Mouse (Mus musculus) retina, postnatal 7 days (tissue): ENCODE results near the gene Tmed8.
"Not testable (repeated sequence)": the region's sequence is repeated elsewhere in the genome, so short reads cannot be mapped to it uniquely, and the experiment has no call there.

Experiments
- DNase-seq: peaks from one replicate; pipeline ENCODE4 v3.0.0-alpha.2; 2012; ENCODE audit warnings: low read depth, low spot score

Gene Tmed8

DNA sequence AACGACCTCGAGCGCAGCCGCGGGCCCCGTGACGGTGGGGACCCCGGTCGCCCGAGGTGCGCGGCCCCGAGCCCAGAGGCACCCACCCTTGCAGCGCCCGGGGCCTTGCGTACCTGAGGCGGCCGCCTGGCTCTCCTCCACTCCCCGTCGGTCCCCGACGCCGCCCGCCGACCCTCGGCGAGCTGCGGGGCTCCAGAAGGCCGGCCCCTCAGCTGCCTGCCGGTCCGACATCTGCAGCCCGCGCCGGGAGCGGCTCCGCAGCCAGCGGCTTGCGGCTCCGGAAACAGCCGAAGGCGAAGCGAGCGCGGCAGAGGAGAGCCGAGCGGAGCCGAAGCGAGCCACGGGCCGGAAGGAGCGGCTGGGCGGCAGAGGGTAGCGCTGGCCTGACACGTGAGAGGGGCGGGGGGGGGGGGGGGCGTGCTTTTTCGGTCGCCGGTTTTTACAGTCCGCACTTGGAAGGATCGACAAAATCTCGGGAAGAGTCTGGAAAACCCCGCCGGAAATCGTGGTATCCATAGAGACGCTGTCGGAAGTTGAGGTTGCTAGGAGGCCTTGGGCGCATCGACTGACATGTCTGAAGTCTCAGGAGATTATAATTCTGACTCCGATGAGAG is at the start of gene Tmed8:
Tmed8 (minus strand) TSS at position 482 of the 614 bp plus-strand sequence.
- peak; percentile 57 for DNase-seq

DNA sequence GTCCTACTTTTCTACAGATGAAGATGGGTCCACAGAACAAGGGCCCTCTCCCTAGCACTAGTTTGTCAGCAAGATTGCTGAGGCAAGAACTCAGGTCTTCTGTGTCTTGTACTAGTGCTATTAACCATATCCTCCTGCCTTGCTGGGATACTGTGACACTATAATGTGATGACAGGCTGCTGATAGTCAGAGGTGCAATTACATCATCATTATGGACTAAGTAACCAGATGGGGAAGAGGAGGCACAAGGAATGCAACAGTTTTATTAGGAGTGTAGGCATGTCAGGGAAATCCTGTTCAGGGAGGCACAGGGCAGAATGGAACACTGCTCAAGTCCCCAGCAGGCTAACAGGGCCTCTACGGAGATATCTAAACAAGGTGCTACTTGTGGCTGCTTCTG is 38.4 kb upstream of the Tmed8 start, which contains the start of gene Noxred1:
Noxred1 (minus strand) TSS at position 101 of the 400 bp plus-strand sequence.
- DNase-seq: no peak

DNA sequence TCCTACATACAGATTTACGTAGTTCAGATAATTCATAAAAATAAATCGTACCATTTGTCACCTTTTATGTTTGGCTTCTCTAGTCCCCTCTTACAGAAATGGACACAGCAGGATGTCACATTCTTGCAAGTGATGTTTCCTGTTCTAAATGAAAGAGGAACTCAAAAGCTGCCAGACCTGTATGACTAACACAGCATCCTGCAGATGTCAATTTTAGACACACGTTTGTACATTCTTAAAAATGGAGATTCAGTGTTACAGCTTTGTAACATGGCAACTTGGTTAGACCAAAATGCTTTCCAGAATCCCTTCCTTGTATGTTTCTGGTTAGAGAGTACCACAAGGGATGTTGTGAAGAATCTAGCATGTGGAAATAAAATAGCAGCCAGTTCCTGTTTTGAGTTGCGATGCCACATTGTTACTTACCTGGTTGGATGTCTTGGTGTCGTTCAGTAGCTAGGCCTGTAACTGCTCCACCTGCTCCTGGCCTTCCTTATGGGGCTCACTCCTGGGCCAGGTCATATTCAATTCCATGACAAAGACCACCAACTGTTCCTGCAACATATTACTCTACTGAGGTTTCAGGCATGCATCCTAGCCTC is 36.7 kb upstream of the Tmed8 start:
- DNase-seq: no peak

DNA sequence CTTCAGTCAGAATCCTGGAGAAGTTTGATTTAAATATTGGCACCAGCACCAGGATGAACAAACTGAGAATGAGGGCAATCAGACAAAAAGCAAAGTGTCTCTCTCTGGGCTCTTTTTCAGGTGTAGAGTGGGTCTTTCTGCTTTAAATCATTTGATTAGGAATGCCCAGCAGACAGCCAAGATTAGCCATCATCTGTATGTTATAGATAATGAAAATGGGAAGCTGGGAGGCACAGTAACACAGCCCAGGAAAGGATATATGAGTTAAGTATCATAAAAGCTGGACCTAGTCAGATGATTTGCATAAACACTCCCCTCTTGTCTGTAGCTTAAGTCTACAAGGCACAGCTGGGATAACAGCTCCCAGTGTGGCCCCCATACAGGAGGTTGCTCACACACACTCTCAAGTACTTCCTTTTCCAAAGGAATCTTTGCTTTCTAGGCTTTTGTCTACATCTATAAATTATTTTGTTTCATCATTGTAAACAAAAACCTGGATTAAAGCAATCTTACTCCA is 30.2 kb upstream of the Tmed8 start:
- DNase-seq: no peak

DNA sequence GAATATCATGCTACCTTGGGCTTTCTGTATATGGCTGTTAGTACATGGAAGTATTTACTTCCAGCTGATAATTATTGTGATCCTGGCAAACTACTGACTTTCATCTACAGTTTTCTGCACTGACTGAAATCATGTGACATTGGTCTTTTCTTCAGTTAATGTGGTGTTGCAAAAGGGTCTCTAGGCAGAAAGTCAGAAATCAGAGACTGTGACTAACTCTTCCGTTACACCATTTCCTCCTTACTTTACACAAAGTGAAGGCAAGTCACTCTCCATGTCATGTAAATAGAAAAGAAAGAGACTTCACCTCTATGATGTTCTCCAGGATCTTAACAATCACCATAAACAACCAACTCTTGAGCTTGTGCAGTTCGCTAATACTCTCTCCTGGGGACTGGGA is 29.4 kb upstream of the Tmed8 start:
- no peak for DNase-seq

DNA sequence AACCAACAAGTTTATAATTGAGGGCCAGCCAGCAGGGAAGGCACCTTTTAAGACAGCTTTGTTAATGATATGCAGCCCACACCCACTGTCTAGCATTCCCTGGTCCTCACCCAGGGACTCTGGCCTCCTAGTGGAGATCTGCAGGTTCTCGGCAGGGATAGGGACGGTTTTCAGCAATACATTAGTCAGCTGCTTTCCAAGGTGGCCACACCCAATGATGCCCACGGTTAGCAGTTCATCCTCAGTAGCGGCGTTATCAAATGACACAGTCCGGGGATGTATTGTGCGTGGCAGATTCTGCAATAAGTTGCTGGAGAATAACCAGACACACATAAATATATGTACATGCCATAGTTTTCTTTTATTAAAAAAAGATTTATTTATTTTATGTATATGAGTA is 26.5 kb upstream of the Tmed8 start:
- DNase-seq: no peak

DNA sequence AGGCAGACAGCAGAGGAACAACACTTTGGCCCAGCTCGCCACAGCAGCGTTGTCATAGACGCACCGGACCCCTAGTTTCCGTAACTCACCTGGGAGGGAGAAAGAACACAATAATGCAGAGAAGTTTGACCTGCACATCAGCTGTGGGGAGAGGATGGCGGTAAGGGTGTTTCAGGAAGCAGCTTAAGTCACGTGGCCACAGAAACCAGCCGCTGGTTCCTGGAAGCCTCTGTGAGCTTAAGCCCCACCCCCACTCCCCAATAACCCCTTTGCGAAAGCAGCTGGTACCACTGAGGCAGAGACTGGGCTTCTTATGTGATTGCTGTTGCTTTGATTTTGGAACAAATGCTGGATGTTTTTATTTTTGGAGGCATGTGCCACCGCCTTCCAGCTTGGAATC is 24.7 kb upstream of the Tmed8 start:
- no peak for DNase-seq

DNA sequence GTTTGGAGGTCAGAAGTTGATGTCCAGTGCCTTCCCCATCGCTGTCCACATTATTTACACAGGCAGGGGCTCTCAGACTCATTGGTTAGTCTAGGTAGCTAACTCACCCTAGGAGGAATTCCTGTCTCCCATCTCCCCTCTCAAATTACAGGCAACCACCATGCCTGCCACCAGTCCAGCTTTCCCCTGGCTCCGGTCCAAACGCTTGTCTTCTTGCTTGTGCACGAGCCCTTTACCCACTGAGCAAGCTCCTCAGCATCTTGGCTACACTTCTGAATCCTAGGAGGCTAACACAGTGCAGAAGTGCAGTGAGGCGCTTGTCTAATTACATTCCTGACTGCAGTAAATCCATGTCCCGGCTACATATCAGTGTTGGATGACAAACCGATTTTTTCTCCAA is 19.1 kb upstream of the Tmed8 start:
- DNase-seq: no peak

DNA sequence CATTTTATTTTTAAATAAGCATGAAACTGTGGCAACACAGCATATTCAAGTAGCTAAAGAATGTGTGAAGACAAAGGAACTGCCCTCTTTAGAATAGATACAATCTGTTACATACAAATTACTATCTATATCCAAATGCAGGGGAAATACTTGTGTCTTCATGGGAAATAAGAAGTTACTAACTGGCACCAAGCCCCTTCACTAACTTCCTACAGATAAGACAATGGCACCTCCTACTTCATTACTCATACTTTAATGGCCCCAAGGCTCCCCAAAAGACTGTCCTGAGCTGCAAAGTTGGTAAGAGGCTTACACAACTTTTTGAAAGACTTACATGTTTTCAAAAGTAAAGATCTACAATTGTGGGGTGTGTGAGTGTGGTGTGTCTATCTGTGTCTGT is 17.3 kb upstream of the Tmed8 start:
- DNase-seq: no peak

DNA sequence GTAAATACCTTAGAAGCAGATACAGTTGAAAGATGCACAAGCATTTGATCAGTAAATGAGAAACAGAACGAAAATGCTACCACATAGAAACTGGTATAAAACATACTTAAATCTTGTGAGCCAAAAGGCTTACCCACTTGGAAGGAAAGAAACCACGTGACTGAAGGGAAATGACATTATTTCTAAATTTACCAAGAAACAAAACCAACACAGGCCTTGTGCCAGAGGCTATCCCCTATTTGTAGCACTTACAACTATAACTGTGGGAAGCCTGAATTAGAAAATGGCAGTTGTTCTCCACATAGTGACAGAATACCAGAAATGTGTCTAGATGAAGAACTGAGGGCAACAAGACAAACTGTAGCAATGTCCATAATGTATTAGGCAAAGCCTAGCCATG is 15.8 kb upstream of the Tmed8 start:
- DNase-seq: no peak

DNA sequence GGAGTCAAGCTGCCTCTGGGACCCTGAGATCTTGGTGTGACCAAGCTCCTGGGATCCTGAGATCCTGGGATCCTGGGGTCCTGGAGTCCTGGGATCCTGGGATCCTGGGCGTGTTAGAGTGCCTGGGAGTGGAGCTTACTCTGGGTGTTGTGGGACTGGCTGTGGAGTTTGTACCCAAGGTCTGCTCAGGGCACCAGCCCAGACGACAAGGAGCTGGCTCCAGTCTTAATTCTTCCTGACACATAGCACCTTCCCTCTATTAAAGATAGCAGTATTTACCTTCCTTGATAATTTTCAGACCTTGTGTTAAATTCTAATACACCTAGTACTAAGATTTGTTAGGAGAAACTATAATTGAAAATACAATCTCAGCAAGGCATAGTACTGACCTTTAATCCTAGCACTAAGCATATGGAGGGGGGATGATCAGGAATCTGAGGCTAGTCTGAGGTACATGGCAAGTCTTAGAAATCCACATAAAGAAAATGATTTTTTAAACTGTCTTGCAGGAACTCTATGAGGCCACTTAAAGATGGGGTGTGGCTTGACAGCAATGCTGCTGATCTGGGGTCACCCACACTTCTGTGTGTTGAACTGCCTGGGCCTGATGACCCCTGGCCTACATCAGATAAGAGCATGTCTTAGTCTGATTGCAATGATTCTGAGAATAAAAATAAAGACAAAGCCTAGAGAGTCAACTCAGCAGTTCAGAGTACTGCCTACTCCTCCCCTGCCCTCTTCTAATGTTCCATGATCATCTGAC is 12.8 kb upstream of the Tmed8 start:
- DNase-seq: no peak

DNA sequence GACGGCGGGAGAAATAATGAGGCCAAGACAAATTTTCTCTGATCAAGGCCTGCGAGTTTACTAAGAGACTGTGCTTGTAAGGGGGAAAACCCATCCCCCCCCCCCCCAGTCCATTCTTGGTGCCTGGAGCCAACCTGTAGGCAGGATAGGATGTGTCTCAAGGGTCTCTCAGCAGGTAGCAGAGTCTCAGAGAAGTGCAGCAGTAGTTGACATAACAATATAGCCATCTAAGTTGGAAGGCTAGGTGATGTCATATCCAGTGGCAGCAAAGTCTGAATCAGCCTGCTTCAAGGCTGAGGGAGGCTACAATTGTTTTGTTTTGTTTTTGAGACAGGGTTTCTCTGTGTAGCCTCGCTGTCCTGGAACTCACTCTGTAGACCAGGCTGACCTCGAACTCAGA is 5.5 kb upstream of the Tmed8 start:
- not testable (repeated sequence) for DNase-seq

DNA sequence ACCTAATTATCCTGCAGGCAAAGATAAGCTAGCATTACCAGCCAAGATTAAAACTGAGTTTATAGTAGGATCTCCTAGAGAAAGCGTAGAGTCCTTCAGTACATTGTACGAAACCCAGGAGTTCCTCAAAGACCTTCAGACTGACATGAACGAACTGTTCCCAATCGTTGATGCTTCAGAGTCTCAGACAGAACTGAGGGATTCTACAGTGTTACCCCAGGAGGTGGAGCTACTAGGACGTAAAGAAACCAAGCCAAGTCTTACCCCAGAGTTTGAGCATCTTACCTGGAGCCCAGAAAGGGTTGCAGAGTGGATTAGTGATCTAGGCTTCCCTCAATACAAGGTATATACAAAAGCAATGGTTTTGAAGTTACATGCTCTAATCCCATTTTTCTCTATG is 1.4 kb upstream of the Tmed8 start:
- DNase-seq: no peak

DNA sequence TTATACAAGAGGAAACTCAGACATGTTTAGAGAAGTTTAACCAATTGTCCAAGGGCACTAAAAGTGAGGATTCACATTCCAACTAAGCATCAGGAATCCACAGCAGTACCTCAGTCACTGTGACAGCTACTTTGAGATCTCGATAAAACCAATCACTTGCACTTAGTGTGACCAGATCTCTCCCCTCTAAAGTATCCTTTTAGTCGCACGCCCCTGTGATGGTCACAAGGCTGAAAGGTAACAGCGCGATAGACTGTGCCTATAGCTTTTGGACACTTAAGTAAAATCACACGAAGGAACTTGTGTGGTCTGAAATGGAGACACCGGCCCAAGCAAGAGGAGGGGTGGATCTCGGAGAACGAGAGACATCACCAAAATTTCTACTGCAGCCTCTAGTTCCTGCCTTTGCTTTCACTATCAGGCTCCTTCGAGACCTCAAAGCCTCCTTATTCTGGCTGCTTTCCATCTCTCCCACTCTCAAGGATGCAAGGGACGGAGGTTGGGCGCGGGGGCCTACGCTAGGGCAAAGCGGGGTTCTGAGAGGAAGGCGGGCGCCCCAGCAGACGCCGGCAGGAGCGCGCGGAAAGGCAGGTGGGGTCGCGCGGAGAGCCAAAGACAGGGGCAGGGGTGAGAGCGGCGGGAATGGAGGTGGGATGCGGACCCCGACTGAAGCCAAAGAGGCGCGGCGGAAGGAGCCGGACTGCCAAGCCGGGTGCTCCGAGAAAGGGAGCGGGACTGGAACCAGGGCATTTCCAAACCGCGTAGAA is 865 bp downstream of the Tmed8 start, which contains the start of gene Samd15:
Samd15 (plus strand) TSS at position 518 of the 767 bp plus-strand sequence.
- peak; percentile 20 for DNase-seq

DNA sequence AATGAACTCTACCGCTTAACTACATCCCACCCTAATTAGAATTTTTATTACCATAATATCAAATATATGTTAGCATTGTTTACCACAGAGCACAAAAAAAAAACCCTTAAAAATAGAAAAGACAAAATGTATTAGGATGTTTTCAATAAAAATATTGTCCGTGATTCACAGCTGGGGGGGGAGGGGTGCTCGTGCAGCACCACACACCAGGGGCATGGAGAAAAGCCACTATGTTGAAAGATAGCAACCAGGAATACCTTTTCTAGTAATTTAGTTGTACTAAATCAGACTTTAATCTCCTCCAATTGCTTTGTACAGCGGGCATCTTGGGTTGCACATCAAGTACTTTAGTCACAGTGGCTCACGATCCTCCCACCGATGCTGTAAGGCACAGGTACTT is 1.5 kb downstream of the Tmed8 start:
- no peak for DNase-seq

DNA sequence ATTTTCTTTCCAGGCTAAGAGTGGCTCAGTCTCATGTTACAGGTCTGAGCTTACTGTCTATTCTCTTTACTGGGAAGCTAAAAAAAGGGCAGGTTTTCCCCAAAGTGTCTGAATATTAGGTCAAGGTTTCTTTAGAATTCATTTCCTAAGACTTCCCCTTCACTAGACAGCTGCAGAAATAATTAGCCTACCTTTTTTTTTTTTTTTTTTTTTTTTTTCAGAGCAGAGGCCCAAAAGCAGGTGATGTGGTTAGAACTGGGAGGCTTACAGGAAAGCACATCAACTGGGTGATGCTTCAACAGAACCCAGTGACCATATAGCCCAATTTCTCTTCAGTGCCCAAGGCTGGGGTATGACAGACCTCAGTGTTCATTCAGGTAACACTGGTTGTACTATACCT is 3.9 kb downstream of the Tmed8 start:
- DNase-seq: no peak

DNA sequence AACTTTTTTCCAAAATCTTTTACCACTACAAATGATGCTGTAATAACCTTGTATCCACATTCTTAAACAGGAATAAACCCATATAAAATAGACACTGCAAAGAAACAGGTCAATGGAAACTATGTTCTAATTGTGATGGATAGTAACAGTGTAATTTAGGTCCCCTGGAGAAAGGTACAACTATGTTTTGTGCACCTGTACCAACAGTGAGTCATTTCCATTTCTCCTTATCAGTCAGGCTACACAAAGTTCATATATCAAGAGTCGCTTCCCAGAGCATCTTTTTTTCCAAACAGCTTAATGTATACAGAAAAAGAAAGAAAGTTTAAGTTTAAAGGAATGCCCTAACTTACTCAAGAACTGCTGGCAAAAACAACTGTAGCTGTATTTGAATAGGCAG is 5.2 kb downstream of the Tmed8 start:
- no peak for DNase-seq

DNA sequence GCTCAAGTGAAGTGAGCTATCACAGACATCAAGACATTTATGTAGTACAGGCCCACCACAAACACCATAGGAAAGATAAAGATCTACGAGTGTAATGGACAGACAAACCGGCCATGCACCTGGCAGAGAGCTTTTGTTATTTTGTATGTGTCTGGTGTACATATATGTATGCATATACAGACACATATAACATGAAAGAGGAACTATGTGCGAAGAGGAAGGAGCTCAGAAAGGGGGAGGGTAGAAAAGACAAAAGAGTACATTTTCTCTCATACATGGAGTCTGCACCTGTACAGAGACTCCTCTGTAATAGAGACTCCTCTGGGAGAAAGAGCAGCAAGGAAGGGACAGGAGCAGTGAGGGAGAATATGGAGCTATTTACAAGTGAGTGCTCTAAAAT is 7.2 kb downstream of the Tmed8 start:
- DNase-seq: no peak

DNA sequence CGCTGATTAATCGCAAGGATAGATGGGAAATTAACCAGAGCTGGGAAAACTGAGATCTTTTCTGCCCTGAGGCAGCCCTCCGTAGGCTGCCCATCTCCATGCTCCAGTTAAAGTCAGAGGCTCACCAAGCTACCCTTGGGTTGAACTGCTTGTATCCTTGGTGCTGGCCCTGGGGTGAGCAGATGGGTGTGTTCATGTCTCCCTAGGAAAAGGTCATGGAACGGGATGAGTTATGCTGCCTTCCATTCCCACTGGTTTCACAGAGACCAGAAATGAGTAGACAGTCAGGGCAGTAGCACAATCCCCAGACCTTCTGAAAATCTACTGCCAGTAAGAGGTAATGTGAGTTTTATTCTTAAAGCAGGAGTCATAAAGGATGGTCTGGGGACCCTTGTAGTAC is 22.6 kb downstream of the Tmed8 start:
- DNase-seq: no peak

DNA sequence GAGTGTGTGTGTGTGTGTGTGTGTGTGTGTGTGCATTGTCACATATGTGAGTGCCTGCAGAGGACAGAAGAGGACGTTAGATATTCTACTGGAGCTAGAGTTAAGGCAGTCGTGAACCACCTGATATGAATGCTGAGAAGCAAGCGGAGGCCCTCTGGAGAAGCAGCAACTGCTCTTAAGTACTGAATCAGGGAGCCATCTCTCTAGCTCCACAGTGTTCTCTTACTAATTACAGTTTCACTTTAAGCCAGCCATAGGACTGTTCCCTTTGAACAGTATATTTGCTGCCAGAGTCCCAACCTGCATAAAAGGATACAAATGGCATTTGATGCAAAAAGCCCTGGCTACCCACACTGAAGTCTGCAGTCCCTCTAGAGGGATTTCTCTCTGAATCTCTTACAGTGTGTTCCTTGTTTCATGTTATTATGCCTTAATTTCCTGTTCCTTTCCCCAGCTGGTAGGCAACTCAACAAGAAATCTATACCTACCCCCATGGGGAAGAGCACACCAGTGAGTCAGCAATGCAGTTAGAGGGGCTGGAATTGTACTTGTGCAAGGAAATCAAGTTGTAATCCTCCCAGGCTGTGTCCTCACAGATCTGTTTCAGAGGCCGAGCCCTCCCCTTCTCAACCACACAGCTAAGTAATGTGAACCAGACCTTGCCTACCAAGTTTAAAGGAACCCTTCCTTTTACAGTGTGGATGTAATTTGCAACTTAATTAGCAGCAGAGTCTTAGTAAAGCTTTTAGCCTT is 24.9 kb downstream of the Tmed8 start:
- no peak for DNase-seq

DNA sequence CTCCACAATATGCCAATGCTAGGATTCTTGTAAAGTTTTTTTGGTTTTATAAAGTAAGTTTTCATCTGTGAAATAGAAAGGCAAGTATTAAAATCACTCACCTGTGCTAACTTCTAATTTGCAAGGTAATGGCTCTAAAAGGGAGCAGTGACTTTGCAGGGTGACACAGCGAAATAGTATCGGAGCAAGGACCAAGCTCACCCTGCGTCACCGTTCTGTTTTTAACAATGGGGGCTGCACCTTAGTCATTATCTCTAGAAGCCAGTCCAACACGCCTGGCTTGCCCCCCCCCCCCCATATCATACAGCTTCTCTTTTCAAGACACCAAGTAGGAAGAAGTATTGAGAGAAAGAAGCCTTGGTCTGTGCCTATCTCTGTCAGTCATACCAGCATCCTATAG is 39.4 kb downstream of the Tmed8 start:
- no peak for DNase-seq
